Mouse (Mus musculus): ENCODE measurements around the gene Plpp1. TPM values are rescaled to one million over a fixed set of nuclear protein-coding genes. Genes with fewer than 3 reads are reported as not detected.

Plpp1 gene
- polyA plus RNA-seq, 1 experiment from 2014 or later: 35.3 TPM

DNA sequence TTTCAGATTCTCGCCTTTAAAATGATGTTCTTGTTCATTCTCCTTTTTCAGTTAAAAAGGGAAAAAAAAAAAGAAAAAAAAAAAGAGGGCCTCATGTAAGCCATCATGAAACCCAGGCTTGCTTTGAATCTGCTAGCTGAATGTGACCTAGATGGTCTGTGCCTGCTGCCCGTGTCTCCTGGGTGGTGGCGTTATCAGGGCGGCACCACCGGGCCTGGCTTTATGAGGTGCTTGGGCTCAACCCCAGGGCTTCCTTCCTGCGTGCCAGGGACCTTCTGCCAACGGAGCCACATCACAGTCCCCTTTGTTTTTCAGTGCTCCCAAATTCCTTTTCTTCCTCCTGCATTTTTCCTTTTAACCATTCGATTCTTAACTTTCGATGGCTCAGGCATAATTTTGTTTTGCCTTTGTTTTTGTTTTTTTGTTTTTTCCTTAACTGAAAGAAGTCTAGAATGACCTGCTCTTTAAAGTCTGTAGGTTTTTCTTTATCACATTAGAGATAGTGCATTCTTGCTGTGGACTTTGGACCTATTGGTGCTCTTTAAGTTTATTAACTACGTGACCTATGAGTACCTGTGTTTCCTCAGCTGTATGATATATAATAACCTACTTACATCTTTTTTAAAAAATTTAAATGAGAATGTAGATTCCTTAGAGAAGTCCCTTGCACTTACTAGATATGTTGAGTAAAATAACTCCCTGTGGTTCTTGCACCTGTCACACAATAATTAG, 7.5 kb downstream of the Plpp1 start:
- peaks cover 13% of the 10 kb centered on the region for H3K4me1 ChIP-seq (replicated peaks)
- 88% methylated on average over 10 of the region's 10 CpGs for WGBS
- H3K9me3 ChIP-seq: no peaks in the 10 kb centered on the region
- no peak overlapping the region for H3K27ac ChIP-seq
- peaks cover 17% of the 10 kb centered on the region for H3K36me3 ChIP-seq
- H3K9ac ChIP-seq (replicated peaks): no peak overlapping the region
- H3K27me3 ChIP-seq: no peaks in the 10 kb centered on the region
- ATAC-seq: no peak
- H3K4me2 ChIP-seq (replicated peaks): no peak overlapping the region
- H3K4me3 ChIP-seq (replicated peaks): no peak overlapping the region

DNA sequence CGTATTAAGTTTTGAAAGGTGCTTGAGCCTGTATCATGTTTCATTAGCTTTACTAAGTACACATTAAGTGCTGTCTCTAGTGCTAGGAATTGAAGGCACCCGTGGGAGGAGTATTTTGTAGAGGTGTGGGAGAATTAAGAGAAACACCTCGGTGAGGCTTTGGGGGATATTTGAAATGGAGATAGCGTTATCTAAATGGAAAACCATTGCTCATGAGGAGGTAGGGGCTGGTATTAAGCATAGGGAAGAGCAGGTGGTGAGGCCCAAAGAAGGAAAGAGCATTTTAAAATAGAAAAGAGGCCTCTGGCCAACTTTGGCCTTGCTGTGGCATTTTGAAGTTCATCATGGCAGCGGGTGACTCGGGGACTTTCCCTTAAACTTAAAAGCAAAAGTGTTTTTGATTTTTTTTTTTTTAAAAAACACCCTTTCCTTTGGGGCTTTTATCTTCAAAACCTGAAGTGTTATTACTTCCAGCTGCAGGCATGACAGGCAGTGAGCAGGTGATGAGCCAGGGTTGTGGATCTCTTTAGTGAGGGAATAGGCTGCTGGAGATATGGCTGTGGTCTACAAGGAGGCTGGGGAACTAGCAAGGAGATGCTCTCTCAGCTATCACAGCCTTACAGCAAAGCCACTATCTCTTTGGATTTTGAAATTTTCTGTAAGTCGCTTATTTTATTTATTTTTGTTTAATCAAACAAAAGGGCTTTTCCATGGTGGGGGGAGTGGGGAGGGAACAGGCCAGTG, 9.1 kb downstream of the Plpp1 start:
- WGBS: 84% methylated on average over 7 of the region's 7 CpGs
- ATAC-seq: no peak

DNA sequence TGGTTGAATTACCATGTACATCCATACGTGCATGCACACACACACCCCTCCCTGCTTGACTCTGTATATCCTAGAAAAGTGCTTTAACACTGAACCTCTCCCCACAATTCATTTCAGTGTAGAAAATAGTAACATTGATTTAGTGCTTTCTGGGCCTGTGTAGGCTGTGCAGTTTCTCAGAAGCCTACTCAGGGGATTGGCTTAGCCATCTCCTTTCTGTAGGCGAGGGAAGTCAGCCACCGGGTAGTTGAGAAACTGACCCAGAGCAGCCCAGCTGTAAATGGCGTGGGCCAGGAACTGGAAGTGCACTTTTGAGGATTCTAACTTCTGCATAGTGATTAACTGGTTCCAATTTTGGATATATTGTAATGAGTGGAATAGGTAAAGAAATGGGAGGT, 9.7 kb downstream of the Plpp1 start:
- no peak for ATAC-seq
- no peak overlapping the region for H3K4me3 ChIP-seq (replicated peaks)
- 78% methylated on average over 4 of the region's 4 CpGs for WGBS

More for the DNA sequence above, 9.1 kb downstream of the Plpp1 start:
- H3K4me3 ChIP-seq (replicated peaks): no peak overlapping the region
- no peaks in the 10 kb centered on the region for H3K27me3 ChIP-seq
- H3K9ac ChIP-seq (replicated peaks): no peak overlapping the region
- no peak overlapping the region for H3K4me2 ChIP-seq (replicated peaks)
- H3K9me3 ChIP-seq: no peaks in the 10 kb centered on the region
- H3K4me1 ChIP-seq (replicated peaks): peaks cover 6% of the 10 kb centered on the region
- no peak overlapping the region for H3K27ac ChIP-seq
- H3K36me3 ChIP-seq: peaks cover 17% of the 10 kb centered on the region

DNA sequence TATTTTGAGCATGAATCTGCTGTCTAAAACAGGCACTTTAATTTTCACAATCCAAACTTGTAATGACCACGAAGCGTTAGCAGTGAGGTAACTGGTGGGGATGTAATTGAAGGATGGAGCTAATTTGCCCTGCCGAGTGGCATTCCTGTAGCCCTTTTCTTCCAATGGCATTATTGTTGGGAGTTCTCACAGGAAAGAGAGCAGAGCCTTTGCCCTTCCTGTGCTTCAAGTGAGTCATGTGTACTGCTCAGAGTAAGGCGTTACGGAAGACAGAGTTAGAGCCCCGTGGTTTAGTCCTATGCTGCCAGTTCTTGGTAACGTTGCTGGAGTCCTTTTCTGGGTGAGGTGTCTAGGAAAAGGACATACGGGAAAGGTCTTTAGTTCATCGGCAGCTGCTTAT, 10.2 kb downstream of the Plpp1 start:
- peaks cover 6% of the 10 kb centered on the region for H3K4me1 ChIP-seq (replicated peaks)
- no peak overlapping the region for H3K4me2 ChIP-seq (replicated peaks)
- no peak overlapping the region for H3K27ac ChIP-seq
- no peaks in the 10 kb centered on the region for H3K27me3 ChIP-seq
- ATAC-seq: no peak
- no peak overlapping the region for H3K4me3 ChIP-seq (replicated peaks)
- H3K9me3 ChIP-seq: no peaks in the 10 kb centered on the region
- no peak overlapping the region for H3K9ac ChIP-seq (replicated peaks)
- 51% methylated on average over 9 of the region's 9 CpGs for WGBS
- peaks cover 14% of the 10 kb centered on the region for H3K36me3 ChIP-seq

More for the DNA sequence above, 9.7 kb downstream of the Plpp1 start:
- Histone ChIP-seq H3K36me3 (peaks cover 17% of the 10 kb centered on the region), H3K4me1 (replicated peaks) (peaks cover 6% of the 10 kb centered on the region), H3K27me3 (no peaks in the 10 kb centered on the region), H3K27ac (no peak overlapping the region), H3K9ac (replicated peaks) (no peak overlapping the region), H3K9me3 (no peaks in the 10 kb centered on the region), H3K4me2 (replicated peaks) (no peak overlapping the region)

DNA sequence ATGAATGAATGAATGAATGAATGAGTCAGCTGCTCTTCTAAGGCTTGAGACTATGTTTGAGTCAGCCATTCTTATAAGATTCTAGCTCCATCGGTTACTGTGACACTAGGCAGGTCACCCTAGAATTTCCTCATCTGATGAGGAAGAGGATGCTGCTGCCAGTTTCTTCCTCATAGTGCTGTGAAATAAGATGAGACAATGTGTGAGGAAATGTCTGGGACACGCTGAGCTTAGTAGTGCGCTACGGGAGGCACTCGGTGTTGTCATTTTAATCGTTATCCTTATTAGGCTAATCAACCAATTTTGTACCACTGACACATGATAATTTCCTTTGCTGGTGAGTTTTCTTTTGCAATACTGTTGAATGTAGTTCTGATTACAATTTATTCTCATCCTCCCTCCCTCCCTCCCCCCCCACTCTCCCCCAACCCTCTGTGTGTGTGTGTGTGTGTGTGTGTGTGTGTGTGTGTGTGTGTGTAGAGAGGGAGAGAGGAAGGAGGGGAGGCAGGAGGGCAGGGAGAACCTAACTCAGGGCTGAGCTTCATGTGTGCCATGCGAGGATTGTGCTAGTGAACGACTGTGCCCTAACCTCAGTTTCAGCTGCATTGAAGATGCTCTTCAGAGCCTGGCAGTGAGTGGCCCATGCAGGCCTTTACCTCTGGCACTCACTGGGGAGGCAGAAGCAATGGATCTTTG, 11.3 kb downstream of the Plpp1 start:
- H3K27me3 ChIP-seq: no peaks in the 10 kb centered on the region
- WGBS: 86% methylated on average over 8 of the region's 8 CpGs
- no peak overlapping the region for H3K27ac ChIP-seq
- H3K4me1 ChIP-seq (replicated peaks): peaks cover 6% of the 10 kb centered on the region
- H3K4me3 ChIP-seq (replicated peaks): no peak overlapping the region
- peaks cover 3% of the 10 kb centered on the region; the same call in 1 of the 2 replicates for H3K36me3 ChIP-seq
- ATAC-seq: peak; percentile 37; the same call in 1 of the 2 replicates
- H3K4me2 ChIP-seq (replicated peaks): no peak overlapping the region
- H3K9me3 ChIP-seq: no peaks in the 10 kb centered on the region
- no peak overlapping the region for H3K9ac ChIP-seq (replicated peaks)

DNA sequence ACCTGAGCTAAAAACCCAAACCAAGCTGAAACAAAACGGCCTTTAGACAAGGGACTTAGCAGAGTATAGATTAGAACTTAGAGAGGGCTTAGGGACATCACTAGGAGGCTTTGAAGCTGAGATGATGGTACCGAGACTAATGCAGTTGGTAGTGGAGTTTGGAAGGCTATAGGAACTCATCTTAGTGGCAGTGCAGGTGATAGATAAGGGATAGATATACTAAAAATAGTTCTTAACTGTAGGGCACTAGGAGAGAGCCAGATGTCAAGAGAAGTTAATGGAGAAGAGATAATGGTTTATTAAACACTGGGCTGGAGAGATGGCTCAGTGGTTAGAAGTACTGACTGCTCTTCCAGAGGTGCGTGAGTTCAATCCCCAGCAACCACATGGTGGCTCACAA, 15.4 kb downstream of the Plpp1 start:
- no peak for ATAC-seq
- 91% methylated on average over 3 of the region's 3 CpGs for WGBS

DNA sequence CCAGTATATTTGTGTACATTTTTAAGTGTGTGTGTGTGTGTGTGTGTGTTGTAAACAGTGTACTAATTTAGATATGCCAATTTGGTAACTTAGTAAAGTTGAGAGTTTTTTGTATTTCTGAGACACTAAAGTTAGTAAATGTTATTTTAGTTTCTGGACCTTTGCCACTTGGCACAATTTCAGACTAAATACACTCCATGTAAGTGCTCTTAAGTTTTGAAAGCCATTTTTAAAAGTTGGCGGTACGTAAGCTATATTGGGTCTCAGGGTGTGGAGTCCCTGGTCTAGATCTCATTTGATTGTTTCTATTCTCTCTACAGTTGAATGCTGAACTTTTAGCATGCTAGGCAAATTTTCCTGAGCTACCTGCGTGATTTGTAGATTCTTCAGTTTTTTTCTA, 17.5 kb downstream of the Plpp1 start:
- Histone ChIP-seq H3K27me3 (no peaks in the 10 kb centered on the region), H3K36me3 (no peaks in the 10 kb centered on the region), H3K4me2 (replicated peaks) (no peak overlapping the region), H3K4me1 (replicated peaks) (no peaks in the 10 kb centered on the region), H3K9me3 (no peaks in the 10 kb centered on the region), H3K9ac (replicated peaks) (no peak overlapping the region), H3K4me3 (replicated peaks) (no peak overlapping the region), H3K27ac (no peak overlapping the region)
- ATAC-seq: no peak
- 94% methylated on average over 3 of the region's 3 CpGs for WGBS

More for the DNA sequence above, 15.4 kb downstream of the Plpp1 start:
- Histone ChIP-seq H3K9ac (replicated peaks) (no peak overlapping the region), H3K4me1 (replicated peaks) (peaks cover 1% of the 10 kb centered on the region), H3K4me2 (replicated peaks) (no peak overlapping the region), H3K9me3 (no peaks in the 10 kb centered on the region), H3K36me3 (no peaks in the 10 kb centered on the region), H3K4me3 (replicated peaks) (no peak overlapping the region), H3K27ac (no peak overlapping the region), H3K27me3 (no peaks in the 10 kb centered on the region)

DNA sequence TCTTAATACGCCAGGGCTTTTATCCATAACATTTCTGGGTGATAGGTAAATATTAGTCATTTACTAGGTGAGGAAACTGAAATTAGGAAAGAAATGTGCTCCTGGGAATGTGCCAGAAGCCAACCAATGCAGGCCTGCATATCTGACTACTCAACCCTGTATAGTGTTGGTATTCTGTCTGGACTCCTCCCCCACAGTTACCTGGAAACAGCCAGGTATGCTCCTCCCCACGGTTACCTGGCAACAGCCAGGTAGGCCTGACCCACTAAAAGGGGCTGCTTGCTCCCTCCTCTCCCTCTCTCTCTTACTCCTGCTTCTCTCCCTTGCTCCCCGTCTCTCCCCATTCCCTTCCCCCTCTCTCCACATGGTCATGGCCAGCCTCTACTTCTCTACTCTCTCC, 21.8 kb downstream of the Plpp1 start:
- H3K27ac ChIP-seq: no peak overlapping the region
- 78% methylated on average over 3 of the region's 3 CpGs for WGBS
- no peaks in the 10 kb centered on the region for H3K27me3 ChIP-seq
- no peaks in the 10 kb centered on the region for H3K4me1 ChIP-seq (replicated peaks)
- no peaks in the 10 kb centered on the region for H3K36me3 ChIP-seq
- H3K4me3 ChIP-seq (replicated peaks): no peak overlapping the region
- H3K4me2 ChIP-seq (replicated peaks): no peak overlapping the region
- ATAC-seq: no peak
- no peaks in the 10 kb centered on the region for H3K9me3 ChIP-seq
- no peak overlapping the region for H3K9ac ChIP-seq (replicated peaks)

DNA sequence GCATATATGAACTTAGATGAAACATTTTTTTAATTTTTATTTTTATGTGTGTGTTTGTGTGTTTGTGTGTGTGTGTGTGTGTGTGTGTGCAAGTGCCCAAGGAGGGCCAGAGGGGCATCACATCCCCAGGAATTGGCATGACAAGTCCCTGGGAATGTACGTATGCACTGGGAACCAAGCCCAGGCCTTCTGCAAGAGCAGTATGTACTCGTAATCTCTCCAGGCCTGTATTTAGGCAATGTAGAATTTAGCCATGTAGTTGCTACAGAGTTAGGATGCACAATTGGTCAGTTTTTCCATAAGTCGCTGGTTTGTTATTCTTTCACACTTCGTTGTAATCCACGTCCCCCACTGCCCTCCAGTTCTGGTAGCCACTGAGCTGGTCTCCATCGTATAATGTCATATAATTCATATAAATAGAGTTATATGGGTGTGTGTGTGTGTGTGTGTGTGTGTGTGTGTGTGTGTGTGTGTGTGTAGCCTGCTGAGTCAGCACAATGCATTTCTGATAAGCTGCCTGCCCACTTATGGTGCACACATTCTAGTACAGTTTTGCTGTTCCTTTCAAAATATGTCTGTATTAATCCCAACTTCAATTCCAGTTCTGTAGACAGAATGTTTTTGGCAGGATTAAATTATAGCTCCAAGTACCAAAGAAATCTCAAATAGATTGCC, 22.8 kb downstream of the Plpp1 start:
- Histone ChIP-seq H3K4me2 (replicated peaks) (no peak overlapping the region), H3K27me3 (no peaks in the 10 kb centered on the region), H3K4me1 (replicated peaks) (no peaks in the 10 kb centered on the region), H3K9ac (replicated peaks) (no peak overlapping the region), H3K9me3 (no peaks in the 10 kb centered on the region), H3K4me3 (replicated peaks) (no peak overlapping the region), H3K27ac (no peak overlapping the region), H3K36me3 (no peaks in the 10 kb centered on the region)
- ATAC-seq: no peak
- WGBS: 84% methylated on average over 6 of the region's 6 CpGs

DNA sequence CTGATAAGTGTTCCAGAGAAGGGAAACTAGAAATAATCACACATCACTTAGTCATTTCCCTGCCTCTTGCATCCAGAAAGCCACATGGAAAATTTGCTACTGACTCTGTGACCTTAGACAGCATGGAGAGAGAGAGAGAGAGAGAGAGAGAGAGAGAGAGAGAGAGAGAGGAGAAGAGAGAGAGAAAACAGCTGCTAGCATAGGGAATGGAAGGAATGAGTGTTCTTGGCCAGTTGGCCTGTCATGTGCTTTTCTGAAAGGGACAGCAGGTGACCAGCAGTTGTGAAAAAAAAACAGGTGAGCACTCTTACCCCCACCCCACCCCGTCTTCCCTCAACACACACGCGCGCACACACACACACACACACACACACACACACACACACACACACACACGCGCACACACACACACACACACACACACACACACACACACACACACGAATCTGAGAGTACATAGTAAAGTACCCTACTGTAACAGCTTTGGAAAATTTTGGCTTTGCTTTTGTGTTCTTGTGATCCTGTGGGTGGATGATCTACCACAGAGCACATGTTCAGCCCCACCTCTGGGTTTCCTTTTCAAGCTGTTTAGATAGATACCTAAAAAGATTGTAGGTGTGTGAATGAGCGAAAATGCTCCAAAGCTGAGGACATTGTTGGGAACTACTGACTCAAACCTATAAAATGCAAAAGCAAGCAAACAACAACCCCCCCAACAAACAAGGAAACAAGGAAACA, 23.5 kb downstream of the Plpp1 start:
- Histone ChIP-seq H3K9me3 (no peaks in the 10 kb centered on the region), H3K36me3 (no peaks in the 10 kb centered on the region), H3K9ac (replicated peaks) (no peak overlapping the region), H3K27ac (no peak overlapping the region), H3K27me3 (no peaks in the 10 kb centered on the region), H3K4me1 (replicated peaks) (no peaks in the 10 kb centered on the region), H3K4me3 (replicated peaks) (no peak overlapping the region), H3K4me2 (replicated peaks) (no peak overlapping the region)
- 94% methylated on average over 3 of the region's 8 CpGs for WGBS
- ATAC-seq: no peak

DNA sequence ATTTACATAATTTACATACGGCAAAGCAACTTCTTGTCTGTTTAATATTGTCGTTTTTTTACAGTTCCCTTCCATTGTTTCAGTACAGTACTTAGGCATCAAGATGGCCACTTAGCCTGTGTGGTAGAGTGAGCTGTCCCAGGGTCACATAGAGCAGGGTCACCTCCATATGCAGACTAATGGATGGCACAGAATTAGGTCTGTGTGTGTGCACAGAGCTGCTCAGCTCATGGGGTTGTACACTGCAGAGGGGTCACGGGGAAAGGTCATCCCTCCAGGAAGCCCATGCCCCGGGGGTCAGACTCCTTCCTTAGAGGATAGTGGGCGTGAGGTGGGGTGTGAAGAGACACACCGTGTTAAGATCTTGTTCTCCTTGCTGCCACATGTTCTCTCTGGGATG, 24.9 kb downstream of the Plpp1 start:
- no peak overlapping the region for H3K27ac ChIP-seq
- H3K27me3 ChIP-seq: no peaks in the 10 kb centered on the region
- H3K36me3 ChIP-seq: no peaks in the 10 kb centered on the region
- H3K4me2 ChIP-seq (replicated peaks): no peak overlapping the region
- no peak for ATAC-seq
- H3K4me1 ChIP-seq (replicated peaks): no peaks in the 10 kb centered on the region
- H3K4me3 ChIP-seq (replicated peaks): no peak overlapping the region
- no peaks in the 10 kb centered on the region for H3K9me3 ChIP-seq
- WGBS: 70% methylated on average over 6 of the region's 6 CpGs
- no peak overlapping the region for H3K9ac ChIP-seq (replicated peaks)
